Mouse (Mus musculus): ENCODE measurements around the gene Stat5b.

Stat5b gene

GRCm38 (mm10) chr11:100838894-100839293 lies 11.6 kb downstream of the Stat5b start:
- DNase-seq, result no peak

- DNase-seq, result no peak
Measured at GRCm38 (mm10) chr11:100836923-100837702, 13.4 kb downstream of the Stat5b start.

- DNase-seq, result peak; percentile 26 to 50
Measured at GRCm38 (mm10) chr11:100833466-100833865, 17.1 kb downstream of the Stat5b start.

GRCm38 (mm10) chr11:100831396-100831795 lies 19.1 kb downstream of the Stat5b start:
- no peak for DNase-seq

GRCm38 (mm10) chr11:100829691-100830090 lies 20.8 kb downstream of the Stat5b start:
- DNase-seq, result no peak

- DNase-seq, result no peak
Measured at GRCm38 (mm10) chr11:100828676-100829151, 21.8 kb downstream of the Stat5b start.

- peak in 1 of 2 experiments; percentile 30 for DNase-seq
Measured at GRCm38 (mm10) chr11:100826161-100826866, 24.2 kb downstream of the Stat5b start.

- DNase-seq, result no peak
Measured at GRCm38 (mm10) chr11:100825451-100825850, 25.1 kb downstream of the Stat5b start.

GRCm38 (mm10) chr11:100824496-100824895 lies 26.0 kb downstream of the Stat5b start:
- DNase-seq, result no peak

- DNase-seq, result no peak
Measured at GRCm38 (mm10) chr11:100823543-100824313, 26.8 kb downstream of the Stat5b start.

GRCm38 (mm10) chr11:100822365-100822764 lies 28.2 kb downstream of the Stat5b start:
- peak; percentile 20 to 54 for DNase-seq

GRCm38 (mm10) chr11:100821605-100822220 lies 28.8 kb downstream of the Stat5b start:
- no peak for DNase-seq

- no peak for DNase-seq
Measured at GRCm38 (mm10) chr11:100820047-100820446, 30.5 kb downstream of the Stat5b start.

- no peak for DNase-seq
Measured at GRCm38 (mm10) chr11:100819626-100820025, 30.9 kb downstream of the Stat5b start.

- no peak for DNase-seq
Measured at GRCm38 (mm10) chr11:100819048-100819447, 31.5 kb downstream of the Stat5b start.

GRCm38 (mm10) chr11:100818359-100819012 lies 32.0 kb downstream of the Stat5b start:
- DNase-seq, result no peak

- DNase-seq, result no peak
Measured at GRCm38 (mm10) chr11:100817311-100817710, 33.2 kb downstream of the Stat5b start.

GRCm38 (mm10) chr11:100816801-100817200 lies 33.7 kb downstream of the Stat5b start:
- no peak for DNase-seq

GRCm38 (mm10) chr11:100816342-100816741 lies 34.2 kb downstream of the Stat5b start:
- DNase-seq, result no peak

- DNase-seq, result peak; percentile 81 to 89
Measured at GRCm38 (mm10) chr11:100814498-100814897, 36.0 kb downstream of the Stat5b start.

- DNase-seq, result no peak
Measured at GRCm38 (mm10) chr11:100811132-100811531, 39.4 kb downstream of the Stat5b start.

GRCm38 (mm10) chr11:100810516-100810915 lies 40.0 kb downstream of the Stat5b start:
- DNase-seq, result peak; percentile 20 to 38

Data from kidney, postnatal 4 days (tissue).